Mouse (Mus musculus): ENCODE measurements around the gene Pitpnc1. TPM values are rescaled to one million over a fixed set of nuclear protein-coding genes. Genes with fewer than 3 reads are reported as not detected.

The Pitpnc1 gene
- polyA plus RNA-seq, 1 experiment: 18.5 TPM

DNA sequence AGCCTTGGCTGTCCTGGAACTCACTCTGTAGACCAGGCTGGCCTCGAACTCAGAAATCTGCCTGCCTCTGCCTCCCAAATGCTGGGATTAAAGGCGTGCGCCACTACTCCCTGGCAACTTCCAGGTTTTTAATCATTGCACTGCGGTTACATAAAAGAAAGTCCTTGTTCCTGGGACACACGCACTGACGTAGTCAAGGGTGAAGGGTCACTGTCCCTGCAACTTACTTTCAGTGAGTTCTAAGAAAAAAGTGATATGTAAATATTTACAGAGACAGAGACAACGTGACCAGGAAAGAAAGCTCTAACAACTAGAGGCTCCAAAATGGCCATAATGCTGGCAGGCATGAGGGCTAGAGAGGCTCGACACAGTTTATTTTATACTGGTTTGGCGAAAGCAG, 199.9 kb downstream of the Pitpnc1 start:
- H3K36me3 ChIP-seq (ENCODE audit: control insufficient read depth, insufficient read depth, low read length): no peaks in the 10 kb centered on the region; the same call in 1 of the 2 replicates
- DNase-seq: peak; percentile 59
- no peak overlapping the region for H3K27ac ChIP-seq (ENCODE audit: insufficient read depth, low read depth, low read length)
- no peak overlapping the region for H3K4me3 ChIP-seq (ENCODE audit: insufficient read depth, low read depth, low read length)
- no peak for TF ChIP-seq CTCF (conservative IDR thresholded peaks at IDR 0.05; ENCODE audit: insufficient read depth, insufficient read length, low read depth, low read length)
- no peak for TF ChIP-seq POLR2A (IDR thresholded peaks at IDR 0.05; ENCODE audit: low read depth, low read length)
- H3K4me1 ChIP-seq (ENCODE audit: control insufficient read depth, insufficient read depth, low read length): no peaks in the 10 kb centered on the region
- WGBS: 65% methylated on average over 9 of the region's 9 CpGs
- no peaks in the 10 kb centered on the region for H3K27me3 ChIP-seq (replicated peaks; ENCODE audit: control insufficient read depth, insufficient read depth, low read length)

DNA sequence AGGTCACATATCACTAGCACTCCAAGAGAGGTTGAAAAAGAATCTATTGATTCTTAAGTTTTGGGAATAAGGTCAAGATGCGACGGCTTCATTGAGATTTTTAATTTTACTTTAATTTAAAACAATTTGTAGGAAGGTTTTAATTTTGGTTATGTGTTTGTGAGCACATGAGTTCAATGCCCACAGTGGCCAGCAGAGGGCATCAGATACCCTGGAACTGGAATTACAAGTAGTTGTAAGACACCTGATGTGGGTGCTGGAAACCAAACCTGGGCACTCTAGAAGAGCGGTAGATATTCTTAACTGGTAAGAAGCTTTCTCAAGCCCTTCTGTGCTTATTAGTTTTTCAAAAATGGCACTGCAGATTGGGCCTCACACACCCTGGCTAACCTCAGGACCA, 203.0 kb downstream of the Pitpnc1 start:
- no peaks in the 10 kb centered on the region; the same call in 1 of the 2 replicates for H3K36me3 ChIP-seq (ENCODE audit: control insufficient read depth, insufficient read depth, low read length)
- 98% methylated on average over 3 of the region's 3 CpGs for WGBS
- DNase-seq: no peak

DNA sequence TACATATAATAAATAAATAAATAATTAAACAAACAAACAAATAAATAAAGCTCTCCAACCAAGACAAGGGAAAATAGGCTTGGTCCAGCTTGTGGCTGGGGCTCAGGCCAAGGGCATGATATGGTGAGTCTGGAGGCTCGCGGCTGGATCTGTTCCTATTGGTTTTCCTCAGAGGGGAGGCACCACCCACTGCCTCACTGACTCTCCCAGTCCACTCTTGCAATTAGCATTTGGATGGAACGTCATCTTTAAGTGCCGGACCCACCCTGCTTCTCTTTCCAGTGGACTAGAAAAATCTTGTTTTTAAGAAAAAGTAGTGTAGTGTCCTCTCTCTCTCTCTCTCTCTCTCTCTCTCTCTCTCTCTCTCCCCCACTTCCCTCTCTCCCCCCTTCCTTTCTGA, 204.6 kb downstream of the Pitpnc1 start:
- H3K4me1 ChIP-seq (ENCODE audit: control insufficient read depth, insufficient read depth, low read length): no peaks in the 10 kb centered on the region; the same call in 1 of the 2 replicates
- no peak overlapping the region for H3K4me3 ChIP-seq (ENCODE audit: insufficient read depth, low read depth, low read length)
- 94% methylated on average over 4 of the region's 4 CpGs for WGBS
- DNase-seq: no peak
- no peak for TF ChIP-seq CTCF (conservative IDR thresholded peaks at IDR 0.05; ENCODE audit: insufficient read depth, insufficient read length, low read depth, low read length)
- no peak overlapping the region for H3K27ac ChIP-seq (ENCODE audit: insufficient read depth, low read depth, low read length)
- H3K27me3 ChIP-seq (replicated peaks; ENCODE audit: control insufficient read depth, insufficient read depth, low read length): no peaks in the 10 kb centered on the region
- H3K36me3 ChIP-seq (ENCODE audit: control insufficient read depth, insufficient read depth, low read length): no peaks in the 10 kb centered on the region; the same call in 1 of the 2 replicates

More for the DNA sequence above, 203.0 kb downstream of the Pitpnc1 start:
- Histone ChIP-seq H3K27ac (ENCODE audit: insufficient read depth, low read depth, low read length) (no peak overlapping the region), H3K27me3 (replicated peaks; ENCODE audit: control insufficient read depth, insufficient read depth, low read length) (no peaks in the 10 kb centered on the region), H3K4me1 (ENCODE audit: control insufficient read depth, insufficient read depth, low read length) (no peaks in the 10 kb centered on the region; the same call in 1 of the 2 replicates), H3K4me3 (ENCODE audit: insufficient read depth, low read depth, low read length) (no peak overlapping the region)
- TF ChIP-seq POLR2A (IDR thresholded peaks at IDR 0.05; ENCODE audit: low read depth, low read length): no peak
- 0 out of 2 replicates have a peak, but pooled peaks have one; percentile 21 for TF ChIP-seq CTCF (conservative IDR thresholded peaks at IDR 0.05; ENCODE audit: insufficient read depth, insufficient read length, low read depth, low read length)

DNA sequence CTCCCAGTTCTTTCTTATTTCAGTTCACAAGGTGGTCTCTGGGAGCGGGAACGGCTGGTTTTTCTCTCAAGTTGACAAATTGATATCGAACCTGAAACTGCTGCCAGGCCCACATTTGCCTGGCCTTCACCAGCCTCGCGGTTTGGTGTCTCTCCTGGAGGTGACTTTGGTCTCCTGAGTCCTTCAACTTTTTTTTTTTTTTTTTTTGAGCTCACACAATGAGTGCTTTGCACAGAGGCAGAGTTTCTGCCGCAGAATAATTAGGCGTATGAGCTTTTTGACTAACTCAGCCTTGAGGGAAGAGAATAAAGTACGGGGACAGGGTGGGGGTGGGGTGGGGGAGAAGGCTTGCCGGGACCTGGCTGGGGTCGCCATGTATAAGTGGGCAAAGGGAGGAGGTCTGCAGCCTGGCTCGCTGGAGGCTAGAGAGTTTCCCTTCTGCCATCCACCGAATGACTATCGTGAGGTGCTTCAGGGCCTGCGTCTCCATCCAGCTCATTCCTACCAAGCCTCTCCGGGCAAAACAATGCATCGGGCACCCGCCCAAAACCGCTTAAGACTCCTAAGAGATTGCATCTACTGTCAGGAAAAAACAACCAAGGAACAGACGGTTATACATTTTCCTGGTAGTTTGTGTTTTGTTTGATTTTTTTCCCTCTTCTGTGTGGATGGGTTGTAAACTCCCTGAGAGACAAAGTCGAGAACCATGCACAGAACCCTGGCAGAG, 205.4 kb downstream of the Pitpnc1 start:
- no peaks in the 10 kb centered on the region for H3K36me3 ChIP-seq (ENCODE audit: control insufficient read depth, insufficient read depth, low read length)
- WGBS: 68% methylated on average over 20 of the region's 20 CpGs
- no peak for TF ChIP-seq POLR2A (IDR thresholded peaks at IDR 0.05; ENCODE audit: low read depth, low read length)
- TF ChIP-seq CTCF (conservative IDR thresholded peaks at IDR 0.05; ENCODE audit: insufficient read depth, insufficient read length, low read depth, low read length): no peak
- peak; percentile 52 for DNase-seq
- H3K27ac ChIP-seq (ENCODE audit: insufficient read depth, low read depth, low read length): no peak overlapping the region
- H3K27me3 ChIP-seq (replicated peaks; ENCODE audit: control insufficient read depth, insufficient read depth, low read length): no peaks in the 10 kb centered on the region
- H3K4me1 ChIP-seq (ENCODE audit: control insufficient read depth, insufficient read depth, low read length): no peaks in the 10 kb centered on the region; the same call in 1 of the 2 replicates
- H3K4me3 ChIP-seq (ENCODE audit: insufficient read depth, low read depth, low read length): no peak overlapping the region

DNA sequence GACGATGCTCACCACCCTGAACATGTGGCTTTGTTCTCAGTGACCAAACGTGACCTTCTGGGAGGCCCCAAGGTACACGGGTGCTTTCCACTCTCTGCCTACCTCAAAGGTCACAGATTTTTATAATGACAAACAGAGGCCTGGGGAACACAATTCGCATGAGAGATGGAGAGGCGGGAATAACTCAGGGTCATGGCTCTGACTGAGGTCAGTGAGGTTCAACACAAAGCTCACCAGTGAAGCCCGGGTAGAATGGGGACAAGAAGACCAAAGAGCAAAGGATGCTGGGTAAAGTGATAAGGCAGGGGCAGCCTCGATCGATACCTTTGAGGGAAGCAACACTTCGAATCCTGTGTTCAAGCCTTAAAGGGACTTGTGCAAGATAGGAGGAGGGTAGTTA, 206.7 kb downstream of the Pitpnc1 start:
- no peak overlapping the region for H3K4me3 ChIP-seq (ENCODE audit: insufficient read depth, low read depth, low read length)
- no peak for DNase-seq
- no peaks in the 10 kb centered on the region; the same call in 1 of the 2 replicates for H3K4me1 ChIP-seq (ENCODE audit: control insufficient read depth, insufficient read depth, low read length)
- no peaks in the 10 kb centered on the region for H3K27me3 ChIP-seq (replicated peaks; ENCODE audit: control insufficient read depth, insufficient read depth, low read length)
- TF ChIP-seq POLR2A (IDR thresholded peaks at IDR 0.05; ENCODE audit: low read depth, low read length): no peak
- no peak for TF ChIP-seq CTCF (conservative IDR thresholded peaks at IDR 0.05; ENCODE audit: insufficient read depth, insufficient read length, low read depth, low read length)
- H3K36me3 ChIP-seq (ENCODE audit: control insufficient read depth, insufficient read depth, low read length): no peaks in the 10 kb centered on the region
- WGBS: 67% methylated on average over 9 of the region's 9 CpGs
- no peak overlapping the region for H3K27ac ChIP-seq (ENCODE audit: insufficient read depth, low read depth, low read length)

DNA sequence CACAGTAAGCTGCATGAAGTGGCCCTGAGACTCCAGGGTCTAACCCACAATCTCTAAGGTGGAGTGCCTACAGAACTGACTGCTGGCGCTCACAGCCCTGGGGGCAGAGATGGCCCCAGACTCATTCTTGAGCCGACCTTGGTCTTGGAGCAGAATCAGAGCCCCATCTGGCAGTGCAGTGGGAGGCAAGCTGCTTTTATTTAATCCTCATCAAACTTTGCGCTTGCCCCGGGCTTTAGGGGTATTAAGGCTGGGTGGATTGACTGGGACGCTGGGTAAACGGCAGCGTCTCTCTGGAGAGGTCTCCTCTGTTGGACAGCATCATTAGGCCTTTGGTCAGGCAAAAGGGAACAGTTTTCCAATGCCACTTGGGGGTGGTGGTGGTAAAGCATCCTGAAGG, 211.1 kb downstream of the Pitpnc1 start:
- no peaks in the 10 kb centered on the region for H3K4me1 ChIP-seq (ENCODE audit: control insufficient read depth, insufficient read depth, low read length)
- no peak for DNase-seq
- 95% methylated on average over 7 of the region's 7 CpGs for WGBS
- no peaks in the 10 kb centered on the region for H3K36me3 ChIP-seq (ENCODE audit: control insufficient read depth, insufficient read depth, low read length)
- TF ChIP-seq CTCF (conservative IDR thresholded peaks at IDR 0.05; ENCODE audit: insufficient read depth, insufficient read length, low read depth, low read length) (no peak), POLR2A (IDR thresholded peaks at IDR 0.05; ENCODE audit: low read depth, low read length) (no peak)
- H3K4me3 ChIP-seq (ENCODE audit: insufficient read depth, low read depth, low read length): no peak overlapping the region
- H3K27me3 ChIP-seq (replicated peaks; ENCODE audit: control insufficient read depth, insufficient read depth, low read length): no peaks in the 10 kb centered on the region
- no peak overlapping the region for H3K27ac ChIP-seq (ENCODE audit: insufficient read depth, low read depth, low read length)

DNA sequence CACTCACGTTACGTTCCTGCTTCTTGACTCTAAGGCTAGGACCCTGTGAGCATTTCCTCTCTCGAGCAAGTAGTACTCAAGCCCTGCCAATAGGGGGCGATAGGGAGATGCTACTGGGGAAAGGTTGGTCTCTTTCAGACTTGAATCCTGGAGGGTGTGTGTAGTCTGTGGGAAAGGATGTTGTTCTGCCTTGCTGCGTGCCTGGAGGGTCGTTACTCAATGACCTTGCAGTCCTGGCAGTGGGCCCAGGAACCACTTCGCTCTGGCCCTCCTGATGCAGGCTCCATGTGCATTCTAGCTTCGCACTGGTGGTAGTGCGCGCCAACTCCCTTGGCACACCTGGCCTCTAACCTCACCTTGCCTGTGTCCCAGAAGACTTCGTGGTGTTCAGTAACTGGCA, 215.3 kb downstream of the Pitpnc1 start:
- WGBS: 53% methylated on average over 11 of the region's 11 CpGs
- TF ChIP-seq POLR2A (IDR thresholded peaks at IDR 0.05; ENCODE audit: low read depth, low read length) (no peak), CTCF (conservative IDR thresholded peaks at IDR 0.05; ENCODE audit: insufficient read depth, insufficient read length, low read depth, low read length) (peak; percentile 57)

More for the DNA sequence above, 215.3 kb downstream of the Pitpnc1 start:
- no peaks in the 10 kb centered on the region for H3K36me3 ChIP-seq (ENCODE audit: control insufficient read depth, insufficient read depth, low read length)
- no peaks in the 10 kb centered on the region for H3K27me3 ChIP-seq (replicated peaks; ENCODE audit: control insufficient read depth, insufficient read depth, low read length)
- H3K27ac ChIP-seq (ENCODE audit: insufficient read depth, low read depth, low read length): peak overlapping the region; percentile 27; the same call in 1 of the 2 replicates
- H3K4me1 ChIP-seq (ENCODE audit: control insufficient read depth, insufficient read depth, low read length): no peaks in the 10 kb centered on the region
- peak; percentile 90 for DNase-seq
- no peak overlapping the region for H3K4me3 ChIP-seq (ENCODE audit: insufficient read depth, low read depth, low read length)
